Mouse (Mus musculus) layer of hippocampus, postnatal 36 days (tissue): ENCODE data around the gene Zc3h18. TPM values are rescaled to one million over a fixed set of nuclear protein-coding genes. Genes with fewer than 3 reads are reported as not detected.

Experiments used
- total RNA-seq, 2 experiments: library from RNA; stranded (reverse); gene quantifications; 2 replicates each; pipeline ENCODE4 v1.2.3; 2021

Zc3h18 gene
- total RNA-seq, 2 experiments from 2014 or later, result 38.9 to 39.1 TPM

Other genes with a start within 250 kb of the Zc3h18 start
- gene Zfpm1, start 94.5 kb upstream of the Zc3h18 start, total RNA-seq, result 10 to 100 TPM; 34.7 to 36.9 TPM
- gene Trhr2, start 15.9 kb upstream of the Zc3h18 start, total RNA-seq, result under 1 TPM; 0.52 to 0.56 TPM
- gene Il17c, start 45.4 kb downstream of the Zc3h18 start, total RNA-seq, result not detected
- gene Cyba, start 56.3 kb downstream of the Zc3h18 start, total RNA-seq, result 10 to 100 TPM; 10.0 to 10.2 TPM
- gene Mvd, start 66.8 kb downstream of the Zc3h18 start, total RNA-seq, result 10 to 100 TPM; 19.1 to 20.6 TPM
- not detected for gene Snai3, start 84.1 kb downstream of the Zc3h18 start, total RNA-seq
- 10 to 100 TPM; 31.8 to 36.3 TPM for gene Rnf166, start 99.5 kb downstream of the Zc3h18 start, total RNA-seq
- 10 to 100 TPM; 16.6 to 21.7 TPM for gene Ctu2, start 99.5 kb downstream of the Zc3h18 start, total RNA-seq
- 1 to 10 TPM; 3.1 to 4.4 TPM for gene Piezo1, start 174.7 kb downstream of the Zc3h18 start, total RNA-seq
- 1 to 10 TPM; 1.4 to 1.9 TPM for gene Cdt1, start 191.4 kb downstream of the Zc3h18 start, total RNA-seq
- 10 to 100 TPM; 61.5 to 65.4 TPM for gene Aprt, start 200.3 kb downstream of the Zc3h18 start, total RNA-seq
- gene Galns, start 234.9 kb downstream of the Zc3h18 start, total RNA-seq, result 10 to 100 TPM in 1 of 2 experiments, 1 to 10 TPM in 1; 9.5 to 11.4 TPM
- gene Trappc2l, start 235.0 kb downstream of the Zc3h18 start, total RNA-seq, result 10 to 100 TPM; 79.1 to 87.3 TPM
- gene Pabpn1l, start 246.1 kb downstream of the Zc3h18 start, total RNA-seq, result under 1 TPM in 1 of 2 experiments, not detected in 1; 0.35 TPM